Mouse (Mus musculus) liver, embryonic 16.5 days (tissue): ENCODE results near the gene Gm45521. TPM values are rescaled to one million over a fixed set of nuclear protein-coding genes. Genes with fewer than 3 reads are reported as not detected.

Experiments
- ATAC-seq: fragments of 200-750 bp; cut with Nextera tagmentation; 2 replicates; pipeline ENCODE4 v1.8.0; 2017; ENCODE audit warnings: low read depth, mild to moderate bottlenecking, moderate number of reproducible peaks, moderate library complexity
- H3K27ac ChIP-seq: fragments of 300-500 bp; sonication (generic); 2 replicates; pipeline ENCODE4 v1.5.1; 2014; ENCODE audit warnings: mild to moderate bottlenecking, low read length
- H3K27me3 ChIP-seq: fragments of 300-500 bp; sonication (generic); 2 replicates; pipeline ENCODE4 v1.6.1; 2014; ENCODE audit warnings: low read depth, low read length, mixed read lengths; ENCODE audit not compliant: control insufficient read depth, insufficient read depth
- H3K36me3 ChIP-seq: fragments of 300-500 bp; sonication (generic); 2 replicates; pipeline ENCODE4 v1.6.1; 2014; ENCODE audit warnings: mild to moderate bottlenecking; ENCODE audit not compliant: control insufficient read depth, insufficient read depth
- H3K4me1 ChIP-seq: fragments of 300-500 bp; sonication (generic); 2 replicates; pipeline ENCODE4 v1.6.1; 2014; ENCODE audit warnings: low read depth, low read length, mixed read lengths; ENCODE audit not compliant: control insufficient read depth
- H3K4me2 ChIP-seq: fragments of 300-500 bp; sonication (generic); 2 replicates; pipeline ENCODE4 v1.6.1; 2014; ENCODE audit warnings: low read depth, low read length, mixed read lengths
- H3K4me3 ChIP-seq: fragments of 300-500 bp; sonication (generic); 2 replicates; pipeline ENCODE4 v1.5.1; 2014; ENCODE audit warnings: low read depth, mild to moderate bottlenecking, low read length
- H3K9ac ChIP-seq: fragments of 300-500 bp; sonication (generic); 2 replicates; pipeline ENCODE4 v1.6.1; 2014; ENCODE audit warnings: low read depth, low read length
- H3K9me3 ChIP-seq: fragments of 300-500 bp; sonication (generic); replicated peaks from 2 replicates; pipeline ENCODE4 v1.6.1; 2016; ENCODE audit warnings: low read length; ENCODE audit not compliant: control insufficient read depth
- WGBS: fragments of 180-500 bp; shearing (Covaris S2); extraction: QIAGEN DNeasy Blood & Tissue Kit; methylation state at CpG from one replicate; pipeline ENCODE4 v1.1.7; 2014; ENCODE audit not compliant: insufficient replicate concordance; 5-methylcytosine and 5-hydroxymethylcytosine counted together
- polyA plus RNA-seq: library from polyadenylated mRNA; unstranded; fragments of >200 nt; fragmentation: Nextera tagmentation; extraction: Ambion mirVana; gene quantifications from 2 replicates; pipeline ENCODE4 v1.2.1, GENCODE M21; 2015

Gm45521 gene
- polyA plus RNA-seq, result not detected in 2 replicates

GRCm38 (mm10) chr14:7957049-7957448 lies at the start of gene Gm45521:
Gm45521 (plus strand) TSS chr14:7957288.
- H3K4me3 ChIP-seq, result no peak within 1 kb of the TSS
- H3K36me3 ChIP-seq, result no peaks in the 10 kb centered on the region
- H3K4me2 ChIP-seq, result no peak within 1 kb of the TSS
- H3K27me3 ChIP-seq, result no peaks in the 10 kb centered on the region
- 66% methylated on average over 9 of the region's 9 CpGs for WGBS
- H3K9ac ChIP-seq, result no peak within 1 kb of the TSS
- no peak within 1 kb of the TSS for H3K27ac ChIP-seq
- peaks cover 4% of the 10 kb centered on the region; the same call in 1 of the 2 replicates for H3K4me1 ChIP-seq
- H3K9me3 ChIP-seq, result no peaks in the 10 kb centered on the region
- ATAC-seq, result no peak

- H3K4me3 ChIP-seq, result no peak overlapping the region
- no peak overlapping the region for H3K9ac ChIP-seq
- no peaks in the 10 kb centered on the region for H3K9me3 ChIP-seq
- H3K27ac ChIP-seq, result no peak overlapping the region
- H3K36me3 ChIP-seq, result no peaks in the 10 kb centered on the region; the same call in none of the 2 replicates
- no peaks in the 10 kb centered on the region for H3K27me3 ChIP-seq
- no peaks in the 10 kb centered on the region for H3K4me1 ChIP-seq
- WGBS, result 71% methylated on average over 10 of the region's 10 CpGs
- no peak for ATAC-seq
- H3K4me2 ChIP-seq, result no peak overlapping the region
Observed at GRCm38 (mm10) chr14:7909472-7909871, 47.6 kb upstream of the Gm45521 start.

- ATAC-seq, result peak; percentile 30; the same call in 1 of the 2 replicates
- Histone ChIP-seq H3K9ac (no peak overlapping the region), H3K4me2 (no peak overlapping the region), H3K27me3 (no peaks in the 10 kb centered on the region), H3K9me3 (no peaks in the 10 kb centered on the region), H3K36me3 (no peaks in the 10 kb centered on the region; the same call in none of the 2 replicates), H3K4me3 (no peak overlapping the region), H3K27ac (no peak overlapping the region), H3K4me1 (peaks cover 8% of the 10 kb centered on the region)
- 42% methylated on average over 7 of the region's 7 CpGs for WGBS
Observed at GRCm38 (mm10) chr14:7913842-7914241, 43.2 kb upstream of the Gm45521 start.

- no peak overlapping the region for H3K4me2 ChIP-seq
- no peak overlapping the region for H3K27ac ChIP-seq
- no peaks in the 10 kb centered on the region; the same call in none of the 2 replicates for H3K36me3 ChIP-seq
- no peak overlapping the region for H3K4me3 ChIP-seq
- ATAC-seq, result no peak
- H3K9ac ChIP-seq, result no peak overlapping the region
- no peaks in the 10 kb centered on the region for H3K27me3 ChIP-seq
- 54% methylated on average over 4 of the region's 4 CpGs for WGBS
- H3K9me3 ChIP-seq, result no peaks in the 10 kb centered on the region
- peaks cover 10% of the 10 kb centered on the region for H3K4me1 ChIP-seq
Observed at GRCm38 (mm10) chr14:7914461-7914860, 42.6 kb upstream of the Gm45521 start.

GRCm38 (mm10) chr14:7918150-7918991 lies 38.7 kb upstream of the Gm45521 start:
- no peaks in the 10 kb centered on the region for H3K9me3 ChIP-seq
- H3K4me2 ChIP-seq, result no peak overlapping the region
- no peak overlapping the region for H3K4me3 ChIP-seq
- H3K9ac ChIP-seq, result no peak overlapping the region
- no peaks in the 10 kb centered on the region for H3K27me3 ChIP-seq
- WGBS, result 41% methylated on average over 6 of the region's 6 CpGs
- H3K36me3 ChIP-seq, result no peaks in the 10 kb centered on the region; the same call in 1 of the 2 replicates
- peak overlapping the region; percentile 41; the same call in 1 of the 2 replicates for H3K27ac ChIP-seq
- H3K4me1 ChIP-seq, result peaks cover 10% of the 10 kb centered on the region
- peak; percentile 31; the same call in 1 of the 2 replicates for ATAC-seq

GRCm38 (mm10) chr14:7919309-7919708 lies 37.8 kb upstream of the Gm45521 start:
- H3K27ac ChIP-seq, result no peak overlapping the region
- no peaks in the 10 kb centered on the region for H3K9me3 ChIP-seq
- no peak overlapping the region for H3K4me3 ChIP-seq
- H3K9ac ChIP-seq, result no peak overlapping the region
- no peak for ATAC-seq
- H3K4me2 ChIP-seq, result no peak overlapping the region
- 62% methylated on average over 5 of the region's 5 CpGs for WGBS
- peaks cover 10% of the 10 kb centered on the region for H3K4me1 ChIP-seq
- no peaks in the 10 kb centered on the region for H3K27me3 ChIP-seq
- H3K36me3 ChIP-seq, result no peaks in the 10 kb centered on the region; the same call in 1 of the 2 replicates

- WGBS, result 60% methylated on average over 4 of the region's 4 CpGs
- Histone ChIP-seq H3K36me3 (no peaks in the 10 kb centered on the region), H3K27me3 (no peaks in the 10 kb centered on the region), H3K4me1 (peaks cover 10% of the 10 kb centered on the region), H3K9me3 (no peaks in the 10 kb centered on the region), H3K9ac (no peak overlapping the region), H3K4me2 (no peak overlapping the region), H3K4me3 (no peak overlapping the region), H3K27ac (no peak overlapping the region)
- no peak; the same call in 1 of the 2 replicates for ATAC-seq
Observed at GRCm38 (mm10) chr14:7919921-7920320, 37.2 kb upstream of the Gm45521 start.

- Histone ChIP-seq H3K9ac (no peak overlapping the region), H3K9me3 (no peaks in the 10 kb centered on the region), H3K4me3 (no peak overlapping the region), H3K27ac (no peak overlapping the region), H3K4me2 (no peak overlapping the region), H3K4me1 (peaks cover 10% of the 10 kb centered on the region), H3K27me3 (no peaks in the 10 kb centered on the region), H3K36me3 (no peaks in the 10 kb centered on the region)
- no peak for ATAC-seq
- WGBS, result 36% methylated on average over 5 of the region's 5 CpGs
Observed at GRCm38 (mm10) chr14:7921459-7921858, 35.6 kb upstream of the Gm45521 start.

GRCm38 (mm10) chr14:7923635-7924034 lies 33.5 kb upstream of the Gm45521 start:
- no peaks in the 10 kb centered on the region for H3K9me3 ChIP-seq
- no peaks in the 10 kb centered on the region; the same call in 1 of the 2 replicates for H3K36me3 ChIP-seq
- H3K27me3 ChIP-seq, result no peaks in the 10 kb centered on the region
- no peak overlapping the region for H3K9ac ChIP-seq
- H3K4me1 ChIP-seq, result peaks cover 4% of the 10 kb centered on the region; the same call in 1 of the 2 replicates
- no peak overlapping the region for H3K4me3 ChIP-seq
- ATAC-seq, result no peak
- H3K4me2 ChIP-seq, result no peak overlapping the region
- no peak overlapping the region for H3K27ac ChIP-seq
